Mouse (Mus musculus): ENCODE measurements around the gene Pitpnm3. TPM values are rescaled to one million over a fixed set of nuclear protein-coding genes. Genes with fewer than 3 reads are reported as not detected.
A peak's percentile ranks its signal among the peaks of the same experiment; 100 is the strongest.

Pitpnm3 gene
- polyA plus RNA-seq, 2 experiments from 2014 or later: not detected

DNA sequence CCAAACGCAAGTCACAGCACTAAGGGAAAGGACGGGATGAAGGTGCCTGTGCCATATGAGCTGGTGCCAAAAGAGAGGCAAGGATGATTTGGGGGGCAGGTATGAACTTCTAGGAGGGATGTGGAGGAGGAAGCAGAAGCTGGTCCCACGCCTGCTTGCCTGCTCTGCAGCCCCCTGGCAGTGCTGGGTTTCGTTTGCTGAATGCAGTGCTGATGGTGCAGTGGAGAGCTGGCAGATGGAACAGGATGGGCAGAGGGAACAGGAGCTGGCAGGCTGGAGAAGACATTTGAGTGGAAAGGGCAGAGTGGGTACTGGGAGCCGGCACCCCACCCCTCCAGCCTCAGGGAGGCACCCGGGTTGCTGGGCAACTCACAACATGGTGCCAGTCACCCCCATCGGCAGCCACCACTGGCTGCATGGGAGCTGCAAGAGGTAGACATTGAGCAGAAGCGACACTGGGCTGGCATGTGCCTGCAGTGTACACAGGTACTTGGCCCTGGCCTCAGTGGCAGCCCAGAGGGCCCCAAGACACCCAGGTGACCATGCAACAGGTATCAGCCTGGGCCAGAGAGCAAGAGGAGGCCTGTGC lies 86.3 kb downstream of the Pitpnm3 start:
- ATAC-seq: no peak

DNA sequence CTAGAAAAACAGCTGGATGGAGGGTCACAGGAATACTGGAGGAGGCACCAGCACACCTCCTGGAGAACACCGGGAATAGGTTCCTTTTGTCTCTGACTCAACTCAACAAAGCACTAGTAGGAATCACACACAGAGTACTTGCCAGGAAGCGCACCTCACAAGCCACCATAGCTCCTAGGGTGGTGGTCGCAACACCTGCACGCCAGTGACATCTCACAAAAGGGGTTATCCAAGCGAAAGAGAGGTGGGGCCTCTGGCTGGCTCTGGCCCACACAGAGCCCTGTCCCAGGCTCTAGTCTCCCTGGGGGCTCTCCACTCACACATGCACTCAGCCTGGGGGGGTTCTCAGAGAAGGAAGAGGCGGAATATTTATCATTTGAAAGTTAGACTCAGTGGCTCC lies 86.8 kb downstream of the Pitpnm3 start:
- ATAC-seq: no peak

DNA sequence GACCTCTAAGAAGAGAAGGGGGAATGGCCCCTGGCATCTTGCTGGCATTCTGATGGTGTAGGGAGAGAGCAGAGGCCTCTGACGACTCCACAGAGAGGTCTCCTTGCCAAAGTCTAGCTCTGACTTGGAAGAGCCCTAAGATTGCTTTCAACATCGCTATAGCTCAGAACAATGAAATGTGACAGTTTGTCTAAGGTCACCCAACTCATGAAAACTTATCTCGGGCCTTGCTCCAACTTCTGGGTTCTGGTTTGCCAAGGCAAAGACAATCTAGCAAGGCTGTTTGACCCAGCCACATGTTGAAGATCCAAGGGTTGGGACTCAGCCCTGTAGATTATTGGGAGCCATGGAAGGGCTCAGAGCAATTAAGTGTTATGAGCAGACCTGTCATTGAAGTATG lies 91.3 kb downstream of the Pitpnm3 start:
- ATAC-seq: no peak

DNA sequence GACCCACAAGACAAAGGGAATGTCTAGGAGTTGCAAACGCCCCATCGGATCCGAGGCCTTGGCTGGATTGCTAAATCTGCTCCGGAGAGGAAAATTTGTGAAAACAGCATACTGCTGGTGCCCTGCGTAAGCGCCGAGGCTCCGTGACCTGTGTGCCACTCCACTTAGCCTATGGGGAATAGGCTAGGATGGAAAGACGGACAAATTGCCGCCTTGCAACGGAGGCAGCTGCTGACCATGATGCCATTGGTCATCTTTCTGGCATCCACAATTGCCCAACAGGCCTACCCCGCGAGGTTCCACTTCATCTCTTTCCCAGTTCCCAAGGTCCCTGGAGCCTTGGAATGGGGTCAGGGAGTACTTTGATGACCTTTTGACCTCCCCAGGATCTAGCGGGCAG lies 92.9 kb downstream of the Pitpnm3 start:
- no peak for ATAC-seq

DNA sequence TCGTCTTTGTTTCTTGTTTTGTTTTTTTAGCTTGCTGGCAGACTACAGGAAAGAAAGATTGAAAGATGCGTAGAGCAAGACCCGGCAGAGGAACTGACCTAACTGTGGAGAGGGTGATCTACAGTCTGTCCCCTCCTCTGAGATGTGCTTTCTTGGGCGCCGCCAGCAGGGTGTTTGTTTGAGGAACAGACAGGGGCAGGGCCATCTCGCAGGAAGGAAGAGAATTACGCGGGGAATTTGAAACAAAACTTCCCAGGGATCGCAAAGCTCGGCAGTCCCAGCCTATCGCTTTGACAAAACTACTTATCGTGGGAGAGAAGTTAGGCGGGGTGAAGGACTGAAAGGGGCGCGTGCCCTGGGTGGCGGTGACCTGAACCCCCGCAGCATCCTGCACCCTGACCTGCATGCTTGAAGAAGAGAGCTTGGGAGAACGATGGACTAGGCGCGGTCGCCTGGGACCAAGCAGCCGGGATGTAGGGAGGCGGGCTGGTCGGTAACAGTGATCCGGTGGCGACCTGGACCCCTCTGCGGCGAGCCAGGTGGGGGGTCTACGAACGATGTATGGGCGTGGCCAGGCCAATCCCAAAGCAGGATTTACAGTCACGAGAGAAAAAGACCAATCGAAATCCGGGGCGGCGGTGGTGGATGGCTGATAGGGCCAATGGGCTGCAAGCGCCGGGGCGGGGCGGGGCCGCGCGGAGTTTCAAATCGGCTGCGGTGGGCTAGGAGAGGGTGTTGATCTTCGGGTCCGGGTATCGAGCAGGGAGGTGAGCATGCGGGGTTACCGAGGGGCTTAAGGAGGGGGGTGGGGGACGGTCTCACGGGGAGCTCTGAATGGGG lies 93.6 kb downstream of the Pitpnm3 start, which contains the start of gene Pimreg:
Pimreg (plus strand) TSS at position 265 of the 840 bp plus-strand sequence.
- peak; percentile 89 for ATAC-seq

DNA sequence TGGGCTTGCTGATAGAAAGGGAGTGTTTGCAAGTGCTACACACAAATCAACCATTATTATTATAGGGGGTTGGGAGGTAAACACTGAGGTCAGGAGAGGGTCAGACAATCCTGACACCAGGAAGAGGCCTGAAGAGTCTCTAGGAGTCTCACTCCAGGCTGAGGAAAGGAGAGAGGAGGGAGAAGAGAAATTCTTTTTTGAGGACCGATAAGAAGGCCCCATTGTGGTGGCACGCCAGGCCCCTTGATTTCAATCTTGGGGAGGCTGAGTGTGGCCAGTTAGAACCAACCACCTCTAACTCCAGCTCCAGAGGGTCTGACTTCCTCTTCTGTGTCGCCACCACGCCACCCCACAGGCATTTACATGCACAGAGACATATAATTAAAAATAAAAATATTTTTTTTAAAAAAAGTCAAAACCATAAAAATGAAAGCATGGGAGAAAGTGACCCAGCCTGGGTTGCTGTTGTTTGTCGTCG lies 94.2 kb downstream of the Pitpnm3 start:
- no peak for ATAC-seq

DNA sequence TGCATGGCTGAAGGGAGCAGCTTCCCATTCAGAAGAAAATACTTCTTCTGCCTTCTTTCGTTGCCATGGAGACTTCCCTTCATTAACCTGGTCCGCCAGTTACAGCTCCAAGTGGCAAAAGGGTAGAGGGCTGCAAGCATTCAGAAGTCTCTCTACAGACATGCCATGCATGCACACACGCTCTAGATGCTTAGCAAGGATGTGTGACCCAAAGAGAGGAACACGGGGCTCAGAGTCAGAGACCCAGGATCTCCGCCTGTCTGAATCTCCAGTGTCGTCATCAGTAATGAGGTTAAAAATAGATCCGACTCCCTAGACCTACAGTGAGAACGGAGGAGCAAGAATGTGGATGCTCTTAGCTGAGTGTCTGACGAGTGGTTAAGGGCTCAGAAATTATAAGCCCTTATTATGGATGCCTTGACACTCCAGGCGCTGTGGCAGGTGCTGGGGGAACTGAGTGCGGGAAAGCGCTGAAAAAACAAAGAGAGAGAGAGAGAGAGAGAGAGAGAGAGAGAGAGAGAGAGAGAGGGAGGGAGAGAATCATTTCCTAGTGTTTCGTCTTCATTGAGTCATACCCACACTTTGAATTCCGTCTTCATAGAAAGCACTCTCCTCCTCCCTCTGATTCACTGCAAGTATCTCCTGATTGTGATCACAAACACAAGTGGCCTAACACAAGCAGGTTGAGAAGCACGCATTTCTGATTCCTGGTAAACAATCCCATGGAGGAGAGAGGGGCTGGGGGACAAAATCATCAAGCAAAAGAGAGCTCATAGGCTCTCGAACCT lies 95.8 kb downstream of the Pitpnm3 start:
- no peak for ATAC-seq

DNA sequence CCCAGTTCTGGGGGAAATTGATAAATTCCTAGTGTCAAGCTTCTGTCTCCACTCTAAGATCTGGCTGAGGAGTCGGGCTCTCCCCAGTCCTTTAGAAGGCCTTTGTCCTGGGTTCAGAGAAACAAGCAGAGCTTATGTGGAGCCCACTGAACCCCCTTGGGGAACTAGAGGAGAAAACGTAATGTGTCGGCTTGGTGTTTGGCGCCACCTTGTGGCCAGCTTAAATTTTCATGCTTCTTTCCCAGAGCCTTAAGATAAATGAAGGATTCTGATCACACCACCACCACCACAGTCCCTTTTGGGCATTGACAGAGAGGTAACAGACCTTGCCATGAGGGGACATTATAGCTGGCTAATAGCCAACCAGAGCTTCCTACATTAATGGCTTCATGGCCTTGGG lies 97.6 kb downstream of the Pitpnm3 start:
- ATAC-seq: no peak

DNA sequence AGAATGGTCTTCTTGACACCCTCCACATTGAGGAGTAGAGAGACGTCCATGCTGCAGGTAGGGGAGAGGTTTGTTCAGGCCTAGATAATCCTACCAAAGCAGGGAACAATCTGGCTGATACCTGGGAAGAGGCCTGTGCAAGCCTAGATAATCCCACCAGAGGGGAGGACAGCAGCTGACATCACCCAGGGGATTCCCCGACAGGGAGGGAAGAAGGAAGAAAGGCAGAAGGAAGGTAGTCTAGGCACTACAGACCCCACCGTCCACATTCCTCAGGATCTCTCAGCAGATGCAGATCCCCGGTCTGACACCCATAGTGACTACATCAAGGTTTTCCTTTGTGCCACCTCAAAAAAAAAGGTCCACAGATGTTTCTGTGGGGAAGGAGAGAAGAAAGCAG lies 98.2 kb downstream of the Pitpnm3 start, which contains the start of gene Aipl1:
Aipl1 (minus strand) TSS at position 101 of the 400 bp plus-strand sequence.
- no peak for ATAC-seq

DNA sequence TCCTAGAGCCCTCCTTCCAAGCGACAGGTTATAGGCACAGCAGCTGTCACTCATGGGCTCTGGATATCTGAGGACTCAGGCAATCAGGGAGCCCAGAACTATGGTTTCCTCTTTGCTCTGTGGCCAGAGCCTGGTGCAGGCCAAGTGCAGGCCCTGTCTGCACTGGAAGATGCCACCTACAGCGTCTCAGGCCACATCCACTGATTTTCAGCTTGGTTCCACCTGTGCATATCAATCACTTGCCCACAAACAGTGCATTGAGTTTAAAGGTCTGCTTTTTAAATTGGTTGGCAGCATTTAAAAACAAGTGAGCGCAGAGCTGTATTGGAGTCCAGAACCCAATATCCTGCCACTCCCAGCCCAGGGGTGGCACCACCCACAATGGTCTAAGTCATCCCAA lies 103.0 kb downstream of the Pitpnm3 start:
- ATAC-seq: no peak

DNA sequence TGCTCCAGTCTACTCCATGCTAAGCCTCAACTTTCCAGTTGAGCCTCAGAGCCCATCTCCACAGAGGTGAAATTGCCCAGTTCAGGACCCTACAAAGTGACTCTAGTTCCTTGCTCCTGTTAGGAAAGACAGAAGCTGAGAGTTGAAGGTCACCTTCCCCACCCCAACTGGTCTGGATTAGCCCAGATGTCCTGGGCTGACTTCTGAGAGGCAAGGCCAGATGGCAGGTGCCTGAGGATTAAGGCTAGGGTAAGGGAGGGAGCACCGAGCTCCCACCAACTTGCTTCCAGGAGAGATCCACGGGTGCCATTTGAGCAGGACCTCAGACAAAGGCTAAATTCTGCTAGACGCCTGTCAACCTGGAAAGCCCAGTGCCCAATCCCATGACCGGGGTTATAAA lies 103.5 kb downstream of the Pitpnm3 start:
- no peak for ATAC-seq

DNA sequence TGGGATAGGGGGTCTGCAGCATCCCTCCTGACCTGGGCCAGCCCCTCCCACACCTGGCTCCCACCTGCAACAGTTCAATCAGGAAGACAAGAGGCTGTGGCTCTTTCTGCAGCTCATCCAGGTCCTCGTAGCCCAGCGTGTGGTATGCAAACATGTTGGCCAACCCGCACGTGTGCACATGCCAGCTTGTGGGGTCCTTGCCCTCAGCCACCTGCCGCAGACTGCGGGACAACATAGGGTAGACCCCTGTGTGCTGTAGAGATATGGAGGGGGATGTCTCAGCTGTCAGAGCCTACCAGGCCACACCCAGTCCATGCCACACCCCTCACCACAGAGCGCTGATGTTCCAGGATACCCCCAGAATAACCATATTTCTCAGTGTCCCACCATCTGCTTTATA lies 104.2 kb downstream of the Pitpnm3 start:
- no peak for ATAC-seq

DNA sequence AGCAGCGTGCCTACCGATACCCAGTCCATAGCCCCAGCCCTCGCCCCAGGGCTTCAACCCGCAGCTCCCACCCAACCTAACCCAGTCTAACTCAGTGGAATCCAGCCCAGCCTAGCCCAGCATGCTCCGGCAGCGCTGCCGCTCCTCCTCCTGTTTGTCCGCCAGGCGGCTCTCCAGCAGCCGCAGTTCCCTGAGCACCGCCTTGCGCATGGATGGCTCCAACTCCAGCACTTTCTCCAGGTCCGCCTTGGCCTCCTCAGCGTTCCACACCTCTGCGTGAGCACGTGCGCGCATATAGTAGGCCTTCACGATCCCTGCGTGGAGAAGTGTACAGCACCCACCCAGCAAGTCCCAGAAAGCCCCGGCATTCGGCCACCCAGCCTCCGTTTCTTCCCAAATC lies 106.4 kb downstream of the Pitpnm3 start:
- ATAC-seq: no peak

DNA sequence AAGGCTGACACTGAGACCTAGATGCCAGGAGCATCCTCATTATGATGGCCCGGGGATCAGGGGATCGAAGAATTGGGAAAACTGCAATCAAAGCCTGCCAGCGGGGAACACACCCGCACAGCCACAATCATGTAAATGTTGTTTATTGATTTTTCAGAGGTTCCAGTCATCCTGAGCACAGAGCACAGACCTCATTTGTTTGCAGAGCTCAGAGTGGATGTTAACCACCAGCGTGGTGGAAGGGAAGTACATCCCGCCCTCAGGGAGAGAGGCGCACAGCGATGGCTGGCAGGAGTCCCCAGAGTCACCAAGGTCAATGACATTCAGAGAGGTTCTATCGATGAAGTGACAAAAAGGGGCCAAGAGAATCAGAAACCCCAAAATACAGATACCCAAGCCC lies 107.7 kb downstream of the Pitpnm3 start:
- no peak for ATAC-seq

DNA sequence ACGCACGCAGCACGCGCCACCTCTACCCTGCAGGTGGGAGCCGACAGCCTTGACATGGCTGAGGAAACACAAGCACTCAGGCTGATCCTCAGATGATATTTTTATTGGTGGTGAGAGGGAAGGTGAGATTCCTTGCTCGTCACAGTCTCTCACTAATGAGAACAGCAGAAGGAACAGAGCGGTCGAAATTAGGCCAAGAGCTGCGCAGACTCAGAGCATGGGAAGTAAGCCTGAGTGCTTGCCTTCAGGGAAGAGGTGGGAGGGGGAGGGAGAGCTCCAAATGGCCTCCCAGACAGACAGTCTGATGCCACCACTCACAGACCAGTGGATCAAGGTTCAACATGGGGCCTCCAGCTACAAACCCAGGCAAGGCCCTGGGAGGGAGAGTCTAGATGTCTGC lies 109.1 kb downstream of the Pitpnm3 start:
- no peak for ATAC-seq

DNA sequence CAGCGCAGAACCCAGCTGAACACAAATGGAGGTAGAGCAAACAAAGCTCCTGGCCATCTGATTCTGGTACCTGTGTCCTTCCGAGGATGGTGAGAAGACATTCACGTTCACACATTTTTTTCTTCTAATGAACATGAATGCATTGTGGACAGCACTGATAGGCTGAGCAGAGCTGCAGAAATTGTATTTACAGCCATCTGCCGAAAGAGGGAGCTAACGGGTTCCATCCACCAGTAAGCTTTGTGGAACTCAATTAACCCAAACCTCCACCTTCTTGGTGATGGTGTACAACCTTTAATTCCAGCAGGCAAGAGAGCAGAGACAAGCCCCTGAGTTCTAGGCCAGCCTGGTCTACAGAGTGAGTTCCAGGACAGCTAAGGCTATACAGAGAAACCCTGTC lies 109.7 kb downstream of the Pitpnm3 start:
- peak; percentile 43 for ATAC-seq

DNA sequence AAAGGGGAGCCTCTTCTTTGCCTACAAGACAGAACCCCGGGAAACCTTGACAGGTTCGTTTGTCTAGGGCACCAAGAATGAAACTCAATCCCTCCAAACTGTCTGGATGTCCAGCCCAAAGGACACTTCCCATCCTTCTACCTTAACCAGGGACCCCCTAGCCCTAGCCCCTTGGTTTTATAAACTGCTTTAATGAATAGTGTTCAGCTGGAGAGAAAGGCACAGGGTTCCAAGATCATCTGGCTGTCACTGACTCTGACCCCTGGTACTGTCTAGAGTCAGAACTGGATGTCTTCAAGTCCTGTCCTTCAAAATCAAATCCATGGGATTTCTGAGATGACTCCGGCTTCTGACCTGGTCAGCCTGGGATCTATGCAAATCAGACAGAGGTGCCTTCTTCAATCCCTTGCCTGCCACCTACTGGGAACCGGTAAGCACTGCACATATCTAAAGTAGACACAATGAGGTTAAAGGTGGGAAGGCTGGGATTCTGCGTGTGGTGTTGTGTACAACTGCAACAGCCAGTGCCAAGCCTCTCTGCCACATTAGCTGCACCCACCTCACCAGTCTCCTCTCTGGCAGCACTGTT lies 111.3 kb downstream of the Pitpnm3 start:
- ATAC-seq: peak; percentile 61

DNA sequence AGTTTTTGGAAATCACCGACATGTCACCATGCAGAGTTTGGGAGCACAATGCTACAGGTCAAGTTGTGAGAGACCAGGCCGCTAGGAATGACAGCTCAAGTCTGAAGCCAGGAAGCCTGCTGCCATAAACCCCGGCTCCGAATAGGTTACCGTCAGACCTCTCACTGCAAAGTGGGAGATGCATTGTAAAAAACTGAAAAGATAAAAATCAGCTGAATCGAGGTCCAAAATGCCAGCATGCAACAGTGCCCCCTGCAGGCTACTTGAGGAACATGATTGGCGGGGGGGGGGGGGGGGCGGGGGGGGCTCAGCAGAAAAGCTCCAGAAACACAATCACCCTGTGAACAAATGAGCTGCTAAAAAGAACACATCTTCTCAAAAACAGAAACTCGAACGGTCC lies 112.0 kb downstream of the Pitpnm3 start:
- peak; percentile 19 for ATAC-seq

DNA sequence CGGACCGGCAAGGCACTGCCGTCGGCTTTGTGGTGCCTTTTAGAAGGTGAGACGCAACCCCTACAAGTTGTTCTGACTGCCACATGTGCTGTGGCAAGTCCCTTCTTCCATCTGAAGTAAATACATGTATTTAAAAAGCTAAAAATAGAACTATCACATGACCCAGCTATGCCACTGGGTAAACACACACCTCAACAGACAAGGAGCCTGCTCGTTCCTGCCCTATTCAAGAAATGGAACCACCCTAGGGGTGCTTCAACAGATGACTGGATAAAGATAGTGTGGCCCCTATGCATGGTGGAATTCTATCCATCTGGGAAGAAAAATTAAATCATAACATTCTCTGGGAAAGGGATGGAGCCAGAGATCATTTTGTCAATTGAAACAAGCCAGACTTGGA lies 112.8 kb downstream of the Pitpnm3 start:
- ATAC-seq: no peak

DNA sequence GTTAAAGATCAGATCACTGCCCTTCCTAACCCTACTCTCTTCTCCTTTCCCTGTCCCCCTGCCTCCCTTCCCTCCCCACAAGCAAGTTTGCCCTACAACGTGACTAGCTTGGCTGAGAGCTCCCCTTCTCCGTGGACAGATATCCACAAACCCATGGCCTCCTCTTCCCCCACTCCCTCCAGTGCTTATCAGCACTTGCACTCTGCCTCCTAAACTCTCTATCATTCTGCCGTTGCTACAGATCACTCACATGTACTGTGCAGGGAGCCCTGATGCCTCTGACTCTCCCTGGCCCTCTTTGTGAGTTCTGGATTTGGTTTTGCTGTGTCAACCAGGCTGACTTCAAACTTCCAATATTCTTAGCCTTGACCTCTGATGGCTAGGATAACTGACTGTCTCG lies 114.6 kb downstream of the Pitpnm3 start:
- no peak for ATAC-seq

DNA sequence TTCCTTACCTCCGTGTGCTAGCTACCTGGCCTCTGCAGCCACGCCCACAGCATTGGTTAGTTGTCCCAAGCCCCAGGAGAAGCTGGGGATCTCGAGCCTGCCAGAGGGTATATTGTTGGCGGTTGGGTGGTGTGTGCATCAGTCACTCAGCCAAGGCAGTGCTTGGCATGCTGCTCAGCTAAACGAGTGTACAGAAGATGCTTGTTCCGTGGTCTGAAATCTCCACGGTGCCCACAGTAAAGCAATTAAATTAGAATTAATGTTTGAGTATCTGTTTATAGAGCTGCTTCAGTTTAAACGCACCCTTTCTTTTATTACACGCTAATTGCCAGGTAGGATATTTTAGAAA lies 118.4 kb downstream of the Pitpnm3 start:
- no peak for ATAC-seq

DNA sequence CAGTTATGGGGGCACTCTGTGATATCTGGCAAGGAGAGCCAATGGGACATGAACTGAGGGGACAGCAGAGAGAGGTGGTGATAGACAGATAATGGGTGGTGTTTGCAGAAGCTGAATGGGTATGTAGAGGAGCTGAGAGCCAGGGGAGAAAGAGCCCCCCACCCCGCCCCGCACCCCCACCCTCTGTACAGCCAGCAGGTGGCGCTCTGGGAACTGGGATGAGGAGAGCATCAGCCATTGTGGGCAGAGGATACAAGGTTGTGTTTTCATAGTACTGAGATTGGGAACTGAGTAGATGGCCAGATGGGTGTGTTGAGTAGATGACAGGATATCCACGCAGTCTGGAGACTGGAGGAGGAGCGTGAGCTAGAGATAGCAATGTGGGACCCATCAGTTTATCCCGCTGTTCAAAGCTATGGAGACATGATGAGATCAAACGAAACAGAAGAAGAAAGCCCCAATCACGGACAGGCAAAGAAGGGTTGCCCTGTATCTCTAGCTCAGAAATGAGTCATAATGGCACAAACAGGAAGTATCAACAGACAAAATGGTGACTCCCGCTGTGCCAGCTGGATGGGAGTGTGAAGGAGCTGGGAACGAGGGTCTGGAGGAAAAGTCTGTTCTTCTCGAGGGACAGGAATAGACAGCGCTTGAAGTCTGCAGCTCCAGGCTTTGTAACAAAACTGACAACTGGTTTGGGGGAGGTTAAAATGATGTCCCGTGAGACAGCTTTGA lies 118.9 kb downstream of the Pitpnm3 start:
- no peak for ATAC-seq

Data from activated CD4-positive, CD25-positive, alpha-beta regulatory T cell, adult 4 months (primary cell).